Mouse (Mus musculus) G1E-ER4 (cell line): ENCODE data around the gene Ttll5. TPM values are rescaled to one million over a fixed set of nuclear protein-coding genes. Genes with fewer than 3 reads are reported as not detected.

Experiments used
- GATA1 ChIP-seq: IDR thresholded peaks from one replicate; pipeline ENCODE4 v1.8.0; 2012; ENCODE audit warnings: low read length, inconsistent platforms
- polyA plus RNA-seq: library from polyadenylated mRNA; stranded (reverse); fragments of >175 nt; gene quantifications from 2 replicates; pipeline ENCODE4 v1.2.3, GENCODE M21; 2012

The Ttll5 gene
- polyA plus RNA-seq, 1 experiment, result 11.0 TPM

DNA sequence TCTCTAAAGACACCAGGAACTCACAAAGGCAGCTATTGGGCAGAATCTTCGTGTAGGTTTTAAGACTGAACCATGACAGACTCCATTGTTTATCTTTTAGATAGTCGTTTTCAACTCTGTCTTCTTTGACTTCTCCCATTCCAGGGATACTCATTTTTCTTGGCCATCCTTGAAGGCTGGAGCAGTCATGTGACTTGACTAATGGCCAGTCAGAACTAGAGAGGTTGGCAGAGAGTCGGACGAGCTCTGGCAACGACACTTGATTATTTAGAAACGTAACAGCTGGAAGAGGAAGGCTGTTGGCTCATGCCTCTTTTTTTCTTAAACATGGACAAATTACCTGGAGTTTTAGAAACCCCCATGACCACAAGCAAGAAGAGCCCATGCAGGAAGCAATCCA, 234.9 kb downstream of the Ttll5 start:
- TF ChIP-seq GATA1, result no peak

DNA sequence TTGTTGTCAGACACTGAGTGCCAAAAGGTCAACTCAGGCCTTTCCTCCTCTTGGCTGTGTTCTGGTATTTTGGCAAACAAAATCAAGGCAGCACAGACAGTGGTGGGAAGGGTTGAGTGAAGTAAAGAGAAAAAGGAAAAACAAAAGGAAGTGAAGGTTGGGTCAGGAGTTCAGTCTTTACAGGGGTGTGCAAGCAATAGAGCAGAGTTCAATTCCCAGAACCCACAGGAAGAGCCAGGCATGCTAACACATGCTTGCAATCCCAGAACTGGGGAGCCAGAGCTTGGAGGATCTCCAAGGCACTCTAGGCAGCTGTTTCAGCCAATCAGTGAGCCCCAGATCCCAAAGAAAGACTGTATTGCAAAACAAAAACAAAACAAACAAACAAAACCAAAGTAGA, 240.3 kb downstream of the Ttll5 start:
- TF ChIP-seq GATA1, result no peak

- TF ChIP-seq GATA1, result no peak
These were observed 247.0 kb downstream of the Ttll5 start for GRCm38 (mm10) chr12:86071432-86071831.

GRCm38 (mm10) chr12:86074681-86075080, 250.2 kb downstream of the Ttll5 start:
- no peak for TF ChIP-seq GATA1

GRCm38 (mm10) chr12:86075358-86075757, 250.9 kb downstream of the Ttll5 start:
- no peak for TF ChIP-seq GATA1

DNA sequence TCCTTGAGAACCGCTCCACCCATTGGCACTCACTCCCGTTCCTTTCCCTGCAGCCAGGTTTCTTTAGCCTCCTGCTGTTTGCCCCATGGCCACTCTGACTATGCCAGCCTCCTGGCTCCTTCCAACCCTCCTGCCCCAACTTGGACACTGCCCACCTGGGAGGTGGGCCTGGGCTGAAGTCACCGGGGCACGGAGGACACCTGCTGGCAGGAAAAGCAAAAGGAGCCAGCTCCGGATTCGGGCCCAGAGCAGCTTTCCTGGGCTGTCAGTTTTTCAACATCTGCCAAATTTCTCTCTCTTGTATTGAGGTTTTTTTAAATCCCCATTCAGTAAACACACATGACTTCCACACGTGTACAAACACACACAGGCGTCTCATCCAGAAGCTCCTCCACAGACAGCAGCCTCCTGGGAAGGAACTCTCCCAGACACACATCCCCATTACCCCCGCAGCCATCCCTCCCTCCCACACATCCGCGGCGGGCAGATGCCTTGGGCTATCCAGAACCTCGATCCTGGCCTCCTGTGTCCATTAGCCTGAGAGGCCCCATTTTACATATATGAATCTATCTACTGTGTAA, 252.0 kb downstream of the Ttll5 start:
- TF ChIP-seq GATA1, result no peak

GRCm38 (mm10) chr12:86077322-86077721, 252.9 kb downstream of the Ttll5 start:
- TF ChIP-seq GATA1, result no peak

GRCm38 (mm10) chr12:86077736-86078135, 253.3 kb downstream of the Ttll5 start:
- no peak for TF ChIP-seq GATA1

DNA sequence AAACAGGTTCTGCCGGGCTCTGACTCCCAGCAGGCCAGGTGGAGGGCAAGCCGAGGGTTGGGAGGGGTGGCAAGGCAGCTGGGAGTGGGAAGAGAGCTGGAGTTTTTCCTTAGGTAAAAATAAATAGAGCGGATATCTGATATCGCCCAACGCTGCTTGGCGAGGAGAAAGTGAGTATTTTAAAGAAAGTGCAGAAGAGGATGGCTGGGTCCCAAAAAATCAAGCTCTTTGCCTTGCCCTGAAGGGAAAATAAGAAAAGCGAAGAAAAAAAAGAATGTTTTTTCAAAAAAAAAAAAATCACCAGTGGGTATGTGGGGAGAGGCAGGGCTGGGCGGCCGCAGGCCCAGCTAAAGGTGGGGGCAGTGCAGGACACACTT, 253.7 kb downstream of the Ttll5 start:
- TF ChIP-seq GATA1, result no peak

- no peak for TF ChIP-seq GATA1
These were observed 254.2 kb downstream of the Ttll5 start, which contains the start of gene Tgfb3 for GRCm38 (mm10) chr12:86078553-86079201. Gene Tgfb3 (minus strand): TSS chr12:86079041.

DNA sequence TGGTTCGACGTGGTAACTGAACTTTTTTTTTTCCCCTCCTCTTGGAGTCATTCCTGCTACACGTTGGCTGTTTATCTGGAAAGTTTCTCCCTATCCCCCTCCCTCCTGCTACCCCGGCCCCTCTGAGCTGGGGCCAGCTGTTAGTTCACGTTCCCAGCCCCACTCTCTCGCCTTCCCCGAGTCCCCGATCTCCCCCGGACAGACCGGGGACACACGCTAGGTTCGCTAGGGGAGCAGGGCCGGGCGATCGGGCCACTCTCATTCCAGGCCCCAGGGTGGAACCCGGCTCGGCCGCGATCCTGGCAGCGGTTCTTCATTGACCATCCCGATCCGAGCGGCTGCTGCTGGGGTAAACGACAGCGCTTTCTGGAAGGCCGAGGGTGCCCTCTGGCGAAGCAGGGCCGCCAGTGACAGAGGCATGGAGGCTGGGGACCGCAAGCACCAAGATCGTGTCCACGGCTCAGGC, 254.8 kb downstream of the Ttll5 start:
- TF ChIP-seq GATA1, result no peak

GRCm38 (mm10) chr12:86082481-86083012, 258.1 kb downstream of the Ttll5 start, which contains the start of gene Ift43:
Gene Ift43 (plus strand): TSS chr12:86082541.
- TF ChIP-seq GATA1, result no peak

DNA sequence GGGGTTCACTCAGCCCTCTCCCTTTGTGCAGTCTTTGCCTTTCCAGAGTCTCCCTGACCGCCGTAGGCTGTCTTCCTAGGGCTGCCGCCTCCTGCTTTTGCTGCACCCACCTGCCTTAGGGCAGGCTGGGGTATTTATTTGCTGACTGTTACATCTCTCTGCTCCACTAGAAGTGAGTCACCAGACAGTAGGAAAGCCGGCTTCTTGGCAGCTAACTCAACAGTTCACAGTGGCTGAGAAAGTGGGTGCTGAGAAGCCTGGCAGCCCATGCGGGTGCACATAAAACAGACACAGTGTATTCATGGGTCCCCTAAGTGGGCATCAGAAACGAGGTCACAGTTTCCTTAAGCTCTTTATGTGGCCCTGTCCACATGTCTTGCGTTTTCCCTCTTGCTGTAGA, 261.4 kb downstream of the Ttll5 start:
- no peak for TF ChIP-seq GATA1

DNA sequence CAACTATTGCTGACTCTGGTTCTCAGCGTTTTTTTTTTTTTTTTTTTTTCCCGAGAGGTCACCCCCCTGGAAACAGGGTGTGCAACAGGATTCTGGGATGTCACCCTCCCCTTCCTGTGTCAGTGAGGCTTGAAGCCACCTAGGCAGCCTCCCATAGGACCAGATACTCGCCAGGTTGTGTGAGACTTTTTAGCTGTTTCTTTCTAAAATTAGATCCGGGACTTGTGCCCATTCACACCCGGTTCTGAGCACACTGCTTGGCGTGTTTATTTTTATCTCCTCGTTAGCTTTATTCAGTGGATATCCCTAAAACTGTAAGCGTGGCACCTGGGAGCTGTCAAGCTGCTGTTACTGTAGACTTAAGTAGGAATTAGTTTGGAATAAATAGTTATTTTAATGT, 262.1 kb downstream of the Ttll5 start:
- no peak for TF ChIP-seq GATA1

GRCm38 (mm10) chr12:86088042-86088441, 263.6 kb downstream of the Ttll5 start:
- TF ChIP-seq GATA1, result no peak

DNA sequence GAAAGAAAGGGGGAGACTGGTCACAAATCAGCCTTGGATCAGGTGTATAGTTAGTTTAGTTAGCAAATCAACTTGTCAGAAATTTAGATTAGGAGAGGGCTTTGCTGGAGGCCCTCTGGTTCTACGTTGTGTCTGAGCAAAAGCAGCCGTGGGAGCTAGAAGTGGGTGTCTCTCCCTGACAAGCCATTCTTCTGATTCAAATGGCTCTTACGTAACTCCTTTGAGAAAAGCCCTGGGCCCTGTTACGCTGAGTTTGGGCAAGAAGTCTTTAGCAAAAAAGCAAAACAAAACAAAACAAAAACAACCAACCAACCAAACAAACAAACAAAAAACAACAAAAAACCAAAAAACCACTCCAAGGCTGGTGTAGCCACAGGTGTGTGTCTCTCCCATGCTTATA, 266.3 kb downstream of the Ttll5 start:
- TF ChIP-seq GATA1, result no peak

- TF ChIP-seq GATA1, result no peak
These were observed 267.2 kb downstream of the Ttll5 start for GRCm38 (mm10) chr12:86091601-86092132.
